Mouse (Mus musculus) midbrain, embryonic 10.5 days (tissue): ENCODE results near the gene Mmd2. TPM values are rescaled to one million over a fixed set of nuclear protein-coding genes. Genes with fewer than 3 reads are reported as not detected.

Experiments used
- DNase-seq: peaks from one replicate; pipeline ENCODE4 v3.0.0-alpha.2; 2017; ENCODE audit warnings: low spot score
- H3K27ac ChIP-seq: fragments of 300-500 bp; sonication (generic); replicated peaks from 2 replicates; pipeline ENCODE4 v1.5.1; 2016; ENCODE audit warnings: mild to moderate bottlenecking
- H3K27me3 ChIP-seq: fragments of 300-500 bp; sonication (generic); 2 replicates; pipeline ENCODE4 v1.6.1; 2016; ENCODE audit warnings: low read depth, mild to moderate bottlenecking; ENCODE audit not compliant: poor library complexity, severe bottlenecking
- H3K36me3 ChIP-seq: fragments of 300-500 bp; sonication (generic); 2 replicates; pipeline ENCODE4 v1.6.1; 2016; ENCODE audit warnings: mild to moderate bottlenecking, moderate library complexity
- H3K4me1 ChIP-seq: fragments of 300-500 bp; sonication (generic); 2 replicates; pipeline ENCODE4 v1.6.1; 2016
- H3K4me3 ChIP-seq: fragments of 300-500 bp; sonication (generic); 2 replicates; pipeline ENCODE4 v1.5.1; 2016; ENCODE audit warnings: mild to moderate bottlenecking, moderate library complexity
- H3K9me3 ChIP-seq: fragments of 300-500 bp; sonication (generic); replicated peaks from 2 replicates; pipeline ENCODE4 v1.6.1; 2016; ENCODE audit warnings: mild to moderate bottlenecking
- WGBS: fragments of 180-500 bp; shearing (Covaris S2); methylation state at CpG from one replicate; pipeline ENCODE4 v1.1.7; 2016; 5-methylcytosine and 5-hydroxymethylcytosine counted together
- polyA plus RNA-seq: library from polyadenylated mRNA; unstranded; fragments of >200 nt; fragmentation: Nextera tagmentation; extraction: Ambion mirVana; gene quantifications from 2 replicates; pipeline ENCODE4 v1.2.1, GENCODE M21; 2016

Mmd2 gene
- polyA plus RNA-seq, 1 experiment from 2014 or later: 4.8 TPM

- no peak for DNase-seq
- Histone ChIP-seq H3K27me3 (peaks cover 23% of the 10 kb centered on the region), H3K4me3 (no peak overlapping the region), H3K4me1 (peaks cover 9% of the 10 kb centered on the region; the same call in 1 of the 2 replicates), H3K36me3 (no peaks in the 10 kb centered on the region), H3K9me3 (no peaks in the 10 kb centered on the region; the same call in 1 of the 2 replicates), H3K27ac (no peak overlapping the region)
- WGBS: 84% methylated on average over 8 of the region's 8 CpGs
These were observed 83.7 kb downstream of the Mmd2 start for GRCm38 (mm10) chr5:142524711-142525464.

- H3K4me1 ChIP-seq: 0 out of 2 replicates have a peak, but pooled peaks cover 5% of the 10 kb centered on the region
- no peaks in the 10 kb centered on the region for H3K36me3 ChIP-seq
- no peak overlapping the region for H3K4me3 ChIP-seq
- no peaks in the 10 kb centered on the region for H3K27me3 ChIP-seq
- 89% methylated on average over 11 of the region's 11 CpGs for WGBS
- no peaks in the 10 kb centered on the region for H3K9me3 ChIP-seq
- no peak overlapping the region for H3K27ac ChIP-seq
- DNase-seq: no peak
These were observed 87.3 kb downstream of the Mmd2 start for GRCm38 (mm10) chr5:142521195-142521866.

GRCm38 (mm10) chr5:142520360-142520759 is 88.2 kb downstream of the Mmd2 start:
- no peak overlapping the region for H3K27ac ChIP-seq
- H3K27me3 ChIP-seq: no peaks in the 10 kb centered on the region
- WGBS: 85% methylated on average over 4 of the region's 4 CpGs
- 0 out of 2 replicates have a peak, but pooled peaks cover 4% of the 10 kb centered on the region for H3K4me1 ChIP-seq
- H3K4me3 ChIP-seq: no peak overlapping the region
- H3K9me3 ChIP-seq: no peaks in the 10 kb centered on the region
- DNase-seq: no peak
- no peaks in the 10 kb centered on the region for H3K36me3 ChIP-seq

DNA sequence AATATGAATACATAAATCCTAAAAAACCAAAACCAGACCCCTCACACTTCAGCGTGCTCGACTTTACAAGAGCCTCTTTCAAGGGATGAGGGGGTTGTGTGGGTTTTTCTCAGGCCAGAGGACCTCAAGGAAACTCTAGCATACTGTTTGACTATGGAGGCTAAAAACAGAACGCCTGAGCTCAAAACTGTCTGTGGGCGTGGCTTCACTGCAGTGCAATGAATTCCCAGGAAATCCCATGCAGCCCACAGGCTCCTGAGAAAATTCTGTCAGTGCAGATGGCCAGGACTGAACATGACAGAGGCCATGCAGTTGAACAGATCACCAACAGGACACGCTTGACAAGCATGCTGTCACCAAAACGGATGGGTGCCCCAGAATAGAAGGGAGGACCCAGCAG is 89.6 kb downstream of the Mmd2 start:
- H3K9me3 ChIP-seq: no peaks in the 10 kb centered on the region
- H3K27me3 ChIP-seq: no peaks in the 10 kb centered on the region
- no peaks in the 10 kb centered on the region for H3K36me3 ChIP-seq
- H3K4me1 ChIP-seq: no peaks in the 10 kb centered on the region
- H3K4me3 ChIP-seq: no peak overlapping the region
- no peak for DNase-seq
- 72% methylated on average over 6 of the region's 6 CpGs for WGBS
- H3K27ac ChIP-seq: no peak overlapping the region

Other genes with a start within 250 kb of the Mmd2 start
- 3.7 and 5.3 TPM in 2 replicates for gene Foxk1, start 207.3 kb downstream of the Mmd2 start, polyA plus RNA-seq
- 12.3 and 14.6 TPM in 2 replicates for gene Ap5z1, start 144.9 kb downstream of the Mmd2 start, polyA plus RNA-seq
- 0.15 and 0.20 TPM in 2 replicates for gene Papolb, start 78.7 kb downstream of the Mmd2 start, polyA plus RNA-seq
- gene Radil, start 57.7 kb downstream of the Mmd2 start, polyA plus RNA-seq: 4.9 and 6.1 TPM in 2 replicates
- 56.2 and 60.9 TPM in 2 replicates for gene Wipi2, start 18.9 kb upstream of the Mmd2 start, polyA plus RNA-seq
- gene Slc29a4, start 83.7 kb upstream of the Mmd2 start, polyA plus RNA-seq: 22.8 and 32.6 TPM in 2 replicates
- gene Tnrc18, start 208.9 kb upstream of the Mmd2 start, polyA plus RNA-seq: 18.7 and 23.2 TPM in 2 replicates